Mouse (Mus musculus): ENCODE measurements around the gene Zfp784. TPM values are rescaled to one million over a fixed set of nuclear protein-coding genes. Genes with fewer than 3 reads are reported as not detected.
"Not testable (repeated sequence)": the region's sequence is repeated elsewhere in the genome, so short reads cannot be mapped to it uniquely, and the experiment has no call there.

Gene Zfp784
- total RNA-seq, 2 experiments from 2014 or later = 4.1 to 4.8 TPM

DNA sequence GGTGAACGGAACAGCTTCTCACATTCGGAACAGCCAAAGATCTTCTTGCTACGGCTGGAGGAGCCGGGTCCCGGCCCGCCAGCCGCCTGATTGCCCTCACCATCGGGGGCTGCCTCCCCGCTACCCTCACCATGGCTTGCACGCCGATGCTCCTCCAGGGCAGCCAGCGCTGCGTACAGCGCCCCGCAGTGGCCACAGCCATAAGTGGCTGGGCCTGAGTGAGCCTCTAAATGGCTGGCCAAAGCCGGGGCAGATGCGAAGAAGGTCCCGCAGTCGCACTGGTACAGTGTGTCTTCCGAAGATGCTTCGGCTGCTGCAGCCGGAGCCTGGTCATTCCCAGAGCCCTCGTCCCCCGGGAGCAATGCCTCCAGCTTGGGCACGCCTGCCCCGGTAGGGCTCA lies 30.0 kb downstream of the Zfp784 start:
- intact Hi-C loops (cut with DNase I) = no loop called here
- DNase-seq (ENCODE audit: extremely low spot score in 1 of 2, low spot score in 2 of 2) = no peak

DNA sequence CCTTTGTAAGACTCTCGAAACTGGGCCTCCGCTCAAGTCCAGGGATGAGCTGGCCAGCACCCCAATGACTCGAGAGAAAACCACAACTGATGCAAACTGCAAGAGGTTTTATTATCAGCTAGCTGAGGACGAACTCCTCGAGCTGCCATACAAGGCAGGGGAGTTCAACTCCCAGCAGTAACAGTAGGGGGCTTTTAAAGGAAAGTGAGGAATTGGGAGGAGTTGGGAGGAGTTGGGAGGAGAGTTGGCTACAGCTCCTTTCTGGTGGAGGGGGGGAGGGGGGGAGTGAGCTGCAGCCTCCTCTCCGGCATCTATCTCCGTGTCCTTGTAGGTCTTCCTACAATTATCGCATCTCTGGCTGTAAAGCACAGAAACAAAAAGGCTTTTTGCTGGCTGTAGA lies 35.4 kb downstream of the Zfp784 start:
- intact Hi-C loops (cut with DNase I); DNase-seq (ENCODE audit: extremely low spot score in 1 of 2, low spot score in 2 of 2): not testable (repeated sequence)

- intact Hi-C loops (cut with DNase I) = no loop called here
- no peak for DNase-seq (ENCODE audit: extremely low spot score in 1 of 2, low spot score in 2 of 2)
Observed at GRCm38 (mm10) chr7:4999876-5000275, 38.4 kb downstream of the Zfp784 start.

GRCm38 (mm10) chr7:4996934-4997333 lies 41.3 kb downstream of the Zfp784 start:
- DNase-seq (ENCODE audit: extremely low spot score in 1 of 2, low spot score in 2 of 2) = no peak
- intact Hi-C loops (cut with DNase I) = no loop called here

- peak; percentile 93 to 96 for DNase-seq (ENCODE audit: extremely low spot score in 1 of 2, low spot score in 2 of 2)
- intact Hi-C loops (cut with DNase I) = no loop called here
Observed at GRCm38 (mm10) chr7:4996003-4996895, 42.0 kb downstream of the Zfp784 start, which contains the start of gene Zfp579. Gene Zfp579, minus strand, starts transcription at chr7:4996158.

- intact Hi-C loops (cut with DNase I) = no loop called here
- DNase-seq (ENCODE audit: extremely low spot score in 1 of 2, low spot score in 2 of 2) = no peak
Observed at GRCm38 (mm10) chr7:4995268-4996002, 42.8 kb downstream of the Zfp784 start.

DNA sequence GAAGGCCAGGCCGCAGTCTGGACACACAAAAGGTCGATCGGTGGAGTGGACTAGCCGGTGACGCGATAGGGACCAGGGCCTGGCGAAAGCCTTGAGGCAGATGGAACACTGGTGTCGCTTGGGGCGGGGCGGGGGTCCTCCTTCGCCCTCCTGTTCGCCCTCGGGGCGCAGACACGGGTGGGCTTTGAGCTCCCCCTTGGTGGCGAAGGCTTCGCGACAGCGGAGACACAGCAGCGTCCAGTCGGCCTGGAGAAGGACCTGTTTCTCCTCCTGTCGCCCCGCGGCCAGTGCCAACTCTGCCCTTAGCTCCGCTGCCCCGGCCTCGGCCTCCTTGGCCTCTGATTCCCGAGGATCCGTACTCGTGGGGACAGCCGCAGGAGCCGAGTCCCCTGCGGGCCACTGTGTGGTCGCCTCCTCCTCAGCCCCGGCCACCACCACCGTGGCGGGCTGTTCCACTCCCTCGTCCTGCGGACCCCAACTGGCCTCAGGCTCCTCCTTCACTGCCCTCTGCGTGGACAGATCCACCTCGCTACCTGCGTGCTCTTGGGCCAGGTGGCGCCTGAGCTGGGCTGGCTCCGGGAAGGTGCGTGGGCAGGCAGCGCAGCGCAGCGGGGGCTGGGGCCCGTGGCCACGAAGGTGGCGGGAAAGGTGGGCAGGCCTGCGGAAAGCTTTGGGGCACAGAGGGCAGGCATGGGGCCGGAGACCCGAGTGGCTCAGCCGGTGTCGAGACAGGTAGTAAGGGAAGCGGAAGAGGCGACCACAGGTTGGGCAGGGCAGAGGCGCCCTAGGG lies 44.1 kb downstream of the Zfp784 start:
- intact Hi-C loops (cut with DNase I) = no loop called here
- peak in 1 of 2 experiments; percentile 51 for DNase-seq (ENCODE audit: extremely low spot score in 1 of 2, low spot score in 2 of 2)

DNA sequence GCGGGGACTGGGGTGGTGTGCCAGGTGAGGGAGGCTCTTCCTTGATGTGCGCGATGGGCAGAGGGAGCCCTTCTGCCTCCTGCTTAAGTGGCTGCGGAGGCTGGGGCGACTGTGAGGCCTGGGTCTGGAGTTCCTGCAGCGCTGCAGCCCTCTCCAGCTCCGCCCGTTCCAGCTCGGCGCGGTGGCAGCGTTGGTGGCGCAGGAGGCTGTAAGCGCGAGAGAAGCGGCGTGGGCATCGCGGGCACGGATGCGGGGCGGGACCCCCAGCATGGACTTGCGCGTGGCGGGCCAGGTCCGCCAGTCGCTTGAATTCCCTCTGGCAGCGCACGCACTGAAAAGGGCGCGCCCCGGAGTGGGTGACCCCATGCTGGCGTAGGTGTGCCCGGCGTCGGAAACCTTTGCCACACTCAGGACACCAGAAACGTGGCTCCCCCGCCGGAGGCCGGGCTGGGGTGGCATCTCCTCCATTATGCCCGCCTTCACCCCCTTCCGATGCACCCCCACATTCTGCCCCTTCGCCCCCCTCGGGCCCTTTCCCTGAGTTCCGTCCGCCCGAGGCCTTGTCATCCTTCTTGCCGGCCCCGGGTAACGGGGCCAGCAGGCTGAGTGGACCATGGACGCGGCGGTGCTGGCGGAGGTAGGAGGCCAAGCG lies 44.8 kb downstream of the Zfp784 start:
- intact Hi-C loops (cut with DNase I) = no loop called here
- no peak for DNase-seq (ENCODE audit: extremely low spot score in 1 of 2, low spot score in 2 of 2)

- intact Hi-C loops (cut with DNase I) = no loop called here
- DNase-seq (ENCODE audit: extremely low spot score in 1 of 2, low spot score in 2 of 2) = no peak
Observed at GRCm38 (mm10) chr7:4988250-4988649, 50.0 kb downstream of the Zfp784 start.

Other genes with a start within 250 kb of the Zfp784 start
- gene Tmem238, start 248.8 kb downstream of the Zfp784 start, total RNA-seq (2021) = 1 to 10 TPM; 4.1 to 5.2 TPM
- 100 to 1,000 TPM; 484 to 532 TPM for gene Rpl28, start 245.6 kb downstream of the Zfp784 start, total RNA-seq (2021)
- gene Ube2s, start 225.9 kb downstream of the Zfp784 start, total RNA-seq (2021) = 100 to 1,000 TPM; 145 to 159 TPM
- 100 to 1,000 TPM; 104 to 111 TPM for gene Shisa7, start 193.8 kb downstream of the Zfp784 start, total RNA-seq (2021)
- gene Isoc2b, start 168.2 kb downstream of the Zfp784 start, total RNA-seq (2021) = 1 to 10 TPM; 2.0 to 3.4 TPM
- 1 to 10 TPM; 6.4 to 6.8 TPM for gene Isoc2a, start 161.3 kb downstream of the Zfp784 start, total RNA-seq (2021)
- under 1 TPM; 0.26 to 0.36 TPM for gene Gm36210, start 131.9 kb downstream of the Zfp784 start, total RNA-seq (2021)
- 10 to 100 TPM; 15.2 to 15.3 TPM for gene Zfp628, start 123.2 kb downstream of the Zfp784 start, total RNA-seq (2021)
- 10 to 100 TPM; 70.1 to 72.6 TPM for gene Nat14, start 116.4 kb downstream of the Zfp784 start, total RNA-seq (2021)
- 1 to 10 TPM; 2.4 to 2.6 TPM for gene Ssc5d, start 112.7 kb downstream of the Zfp784 start, total RNA-seq (2021)
- gene Sbk2, start 74.0 kb downstream of the Zfp784 start, total RNA-seq (2021) = not detected
- under 1 TPM; 0.24 to 0.32 TPM for gene Sbk3, start 67.3 kb downstream of the Zfp784 start, total RNA-seq (2021)
- 10 to 100 TPM; 29.7 to 33.6 TPM for gene Zfp579, start 42.3 kb downstream of the Zfp784 start, total RNA-seq (2021)
- 1 to 10 TPM; 4.0 to 4.4 TPM for gene Zfp524, start 24.0 kb downstream of the Zfp784 start, total RNA-seq (2021)
- gene Fiz1, start 23.7 kb downstream of the Zfp784 start, total RNA-seq (2021) = 10 to 100 TPM; 22.0 to 23.7 TPM
- not detected for gene Gm44973, start 22.9 kb downstream of the Zfp784 start, total RNA-seq (2021)
- gene Zfp865, start 18.1 kb downstream of the Zfp784 start, total RNA-seq (2021) = 10 to 100 TPM; 35.4 to 36.5 TPM
- 10 to 100 TPM; 59.7 to 59.9 TPM for gene Ccdc106, start 17.9 kb downstream of the Zfp784 start, total RNA-seq (2021)
- not detected for gene 4632433K11Rik, start 4.3 kb downstream of the Zfp784 start, total RNA-seq (2021)
- gene Zfp580, start 13.1 kb upstream of the Zfp784 start, total RNA-seq (2021) = 10 to 100 TPM; 68.9 to 71.0 TPM
- 100 to 1,000 TPM; 170 to 172 TPM for gene U2af2, start 23.7 kb upstream of the Zfp784 start, total RNA-seq (2021)
- 100 to 1,000 TPM; 387 to 408 TPM for gene Epn1, start 41.8 kb upstream of the Zfp784 start, total RNA-seq (2021)
- not detected for gene Rfpl4, start 78.5 kb upstream of the Zfp784 start, total RNA-seq (2021)
- under 1 TPM in 1 of 2 experiments, not detected in 1; 0.71 TPM for gene Rasl2-9, start 87.5 kb upstream of the Zfp784 start, total RNA-seq (2021)
- not detected for gene Vmn1r55, start 111.2 kb upstream of the Zfp784 start, total RNA-seq (2021)
- gene Vmn1r56, start 158.3 kb upstream of the Zfp784 start, total RNA-seq (2021) = not detected
- not detected for gene Vmn1r57, start 180.0 kb upstream of the Zfp784 start, total RNA-seq (2021)

Measured in left cerebral cortex, postnatal 10 days (tissue).